Mouse (Mus musculus) kidney, adult 2 months (tissue): Measurements from ENCODE around the gene Rps28. TPM values are rescaled to one million over a fixed set of nuclear protein-coding genes. Genes with fewer than 3 reads are reported as not detected.
A peak's percentile ranks its signal among the peaks of the same experiment; 100 is the strongest.

Experiments
- DNase-seq: peaks from one replicate; pipeline ENCODE4 v3.0.0; 2021
- H3K27ac ChIP-seq: fragments of 200-500 bp; 2 replicates; pipeline ENCODE4 v1.5.1; 2012; ENCODE audit warnings: low read depth, low read length, control low read depth, inconsistent platforms; ENCODE audit not compliant: insufficient read depth
- H3K27me3 ChIP-seq: fragments of 200-500 bp; replicated peaks from 2 replicates; pipeline ENCODE4 v1.6.1; 2012; ENCODE audit warnings: mild to moderate bottlenecking, moderate library complexity, low read length, inconsistent platforms; ENCODE audit not compliant: control insufficient read depth, insufficient read depth
- H3K36me3 ChIP-seq: fragments of 200-500 bp; 2 replicates; pipeline ENCODE4 v1.6.1; 2012; ENCODE audit warnings: mild to moderate bottlenecking, moderate library complexity, low read length, inconsistent platforms; ENCODE audit not compliant: control insufficient read depth, insufficient read depth
- H3K4me1 ChIP-seq: fragments of 200-500 bp; 2 replicates; pipeline ENCODE4 v1.6.1; 2011; ENCODE audit warnings: low read length; ENCODE audit not compliant: control insufficient read depth, insufficient read depth
- H3K4me3 ChIP-seq: fragments of 200-500 bp; 2 replicates; pipeline ENCODE4 v1.5.1; 2011; ENCODE audit warnings: mild to moderate bottlenecking, low read depth, low read length, control low read depth; ENCODE audit not compliant: insufficient read depth
- CTCF ChIP-seq: fragments of 200-500 bp; conservative IDR thresholded peaks from 2 replicates; pipeline ENCODE4 v1.5.1; 2011; ENCODE audit warnings: low read depth, mild to moderate bottlenecking, control low read depth, low read length, moderate library complexity, mixed read lengths; ENCODE audit not compliant: insufficient read depth, insufficient read length
- POLR2A ChIP-seq: fragments of 200-500 bp; IDR thresholded peaks from one replicate; pipeline ENCODE4 v1.6.1; 2011; ENCODE audit warnings: low read depth, low read length, control low read depth
- WGBS: fragments of 180-500 bp; shearing (Covaris S2); methylation state at CpG from one replicate; pipeline ENCODE4 v1.1.7; 2018; 5-methylcytosine and 5-hydroxymethylcytosine counted together
- polyA plus RNA-seq: library from polyadenylated mRNA; depleted of rRNA; stranded (reverse); fragments of >200 nt; gene quantifications from 2 replicates; pipeline ENCODE4 v1.2.3, GENCODE M21; 2012

Gene Rps28
- polyA plus RNA-seq, 1 experiment = 1,023 TPM

GRCm38 (mm10) chr17:33812475-33812874 lies 11.9 kb downstream of the Rps28 start:
- Histone ChIP-seq H3K4me3 (peak overlapping the region; percentile 23; the same call in 1 of the 2 replicates), H3K27me3 (no peaks in the 10 kb centered on the region), H3K27ac (peak overlapping the region; percentile 84), H3K4me1 (peaks cover 2% of the 10 kb centered on the region; the same call in 1 of the 2 replicates), H3K36me3 (no peaks in the 10 kb centered on the region)
- peak; percentile 67 for DNase-seq
- TF ChIP-seq CTCF (no peak), POLR2A (no peak)
- 12% methylated on average over 3 of the region's 3 CpGs for WGBS

- WGBS = 22% methylated on average over 7 of the region's 7 CpGs
- H3K4me3 ChIP-seq = peak overlapping the region; percentile 92
- no peak for TF ChIP-seq CTCF
- TF ChIP-seq POLR2A = no peak
- H3K4me1 ChIP-seq = no peaks in the 10 kb centered on the region; the same call in 1 of the 2 replicates
- no peaks in the 10 kb centered on the region for H3K27me3 ChIP-seq
- DNase-seq = no peak
- H3K27ac ChIP-seq = peak overlapping the region; percentile 84
- no peaks in the 10 kb centered on the region for H3K36me3 ChIP-seq
These were observed 13.2 kb downstream of the Rps28 start for GRCm38 (mm10) chr17:33811142-33811516.

- WGBS = 2% methylated on average over 36 of the region's 36 CpGs
- DNase-seq = peak; percentile 98
- Histone ChIP-seq H3K4me3 (peak within 1 kb of the TSS; percentile 92), H3K27ac (peak within 1 kb of the TSS; percentile 97), H3K27me3 (no peaks in the 10 kb centered on the region), H3K4me1 (no peaks in the 10 kb centered on the region; the same call in 1 of the 2 replicates), H3K36me3 (no peaks in the 10 kb centered on the region)
- TF ChIP-seq CTCF (no peak), POLR2A (peak; percentile 53)
These were observed 13.8 kb downstream of the Rps28 start, which contains the start of gene Kank3 for GRCm38 (mm10) chr17:33810334-33811141. Gene Kank3, plus strand, starts transcription at chr17:33810519.

GRCm38 (mm10) chr17:33808192-33808591 lies 16.2 kb downstream of the Rps28 start:
- Histone ChIP-seq H3K27me3 (no peaks in the 10 kb centered on the region), H3K36me3 (no peaks in the 10 kb centered on the region), H3K4me3 (no peak overlapping the region), H3K27ac (no peak overlapping the region), H3K4me1 (no peaks in the 10 kb centered on the region; the same call in 1 of the 2 replicates)
- no peak for DNase-seq
- WGBS = 49% methylated on average over 10 of the region's 10 CpGs
- no peak for TF ChIP-seq CTCF

GRCm38 (mm10) chr17:33807181-33807888 lies 17.0 kb downstream of the Rps28 start:
- Histone ChIP-seq H3K36me3 (no peaks in the 10 kb centered on the region), H3K4me1 (no peaks in the 10 kb centered on the region; the same call in 1 of the 2 replicates), H3K27ac (no peak overlapping the region), H3K4me3 (no peak overlapping the region), H3K27me3 (no peaks in the 10 kb centered on the region)
- no peak for DNase-seq
- no peak for TF ChIP-seq POLR2A
- TF ChIP-seq CTCF = no peak
- 32% methylated on average over 8 of the region's 9 CpGs for WGBS

- Histone ChIP-seq H3K27ac (no peak overlapping the region), H3K27me3 (no peaks in the 10 kb centered on the region), H3K36me3 (no peaks in the 10 kb centered on the region), H3K4me1 (no peaks in the 10 kb centered on the region), H3K4me3 (no peak overlapping the region)
- no peak for DNase-seq
- WGBS = 53% methylated on average over 1 of the region's 1 CpGs
- no peak for TF ChIP-seq POLR2A
- no peak for TF ChIP-seq CTCF
These were observed 19.6 kb downstream of the Rps28 start for GRCm38 (mm10) chr17:33804745-33805144.

GRCm38 (mm10) chr17:33804205-33804604 lies 20.2 kb downstream of the Rps28 start:
- Histone ChIP-seq H3K4me1 (no peaks in the 10 kb centered on the region), H3K4me3 (no peak overlapping the region), H3K36me3 (no peaks in the 10 kb centered on the region), H3K27me3 (no peaks in the 10 kb centered on the region), H3K27ac (no peak overlapping the region)
- no peak for TF ChIP-seq POLR2A
- no peak for TF ChIP-seq CTCF
- no peak for DNase-seq
- WGBS = 67% methylated on average over 4 of the region's 4 CpGs
